Comparison of ENCODE assay signal across 7 mouse cellular contexts in genomic region chr7:55841445-55841844, GRCm38 (mm10). TPM values are rescaled to one million over a fixed set of nuclear protein-coding genes. Genes with fewer than 3 reads are reported as not detected.
A peak's percentile ranks its signal among the peaks of the same experiment; 100 is the strongest.
DNase-seq lines count a peak whose midpoint lies in the region; ATAC-seq and TF ChIP-seq lines count a peak whose summit lies in the region.

TSS of gene Cyfip1 (plus strand) at chr7:55841745.

- no peaks in the 10 kb centered on the region for H3K9me3 ChIP-seq in embryonic facial prominence, embryonic 14.5 days (ENCODE audit: control insufficient read depth, low read length)
- H3K9me3 ChIP-seq in heart, embryonic 15.5 days (replicated peaks), result no peaks in the 10 kb centered on the region
- H3K9me3 ChIP-seq in neural tube, embryonic 12.5 days, result no peaks in the 10 kb centered on the region

- H3K36me3 ChIP-seq in thymus, adult 2 months (ENCODE audit: control insufficient read depth, insufficient read depth, low read length), result no peaks in the 10 kb centered on the region
- H3K36me3 ChIP-seq in embryonic facial prominence, embryonic 14.5 days (ENCODE audit: control insufficient read depth, insufficient read depth, low read length), result no peaks in the 10 kb centered on the region
- no peaks in the 10 kb centered on the region for H3K36me3 ChIP-seq in heart, embryonic 15.5 days
- H3K36me3 ChIP-seq in neural tube, embryonic 12.5 days, result no peaks in the 10 kb centered on the region

- peak within 1 kb of the TSS; percentile 97 for H3K9ac ChIP-seq in embryonic facial prominence, embryonic 14.5 days (ENCODE audit: low read depth, low read length)
- H3K9ac ChIP-seq in heart, embryonic 15.5 days, result peak within 1 kb of the TSS; percentile 97
- H3K9ac ChIP-seq in neural tube, embryonic 12.5 days, result peak within 1 kb of the TSS; percentile 91

- 0 out of 2 replicates have a peak, but pooled peaks have one; percentile 0 for ATAC-seq in embryonic facial prominence, embryonic 14.5 days (ENCODE audit: low read depth)
- ATAC-seq in heart, embryonic 15.5 days (replicated peaks; ENCODE audit: insufficient number of reproducible peaks, insufficient read depth, low FRiP score, low read depth), result no peak
- ATAC-seq in neural tube, embryonic 12.5 days (ENCODE audit: low FRiP score, low read depth), result peak; percentile 38; the same call in 1 of the 2 replicates

- H3K27ac ChIP-seq in thymus, adult 2 months (ENCODE audit: control insufficient read depth, insufficient read depth, low read length), result no peak within 1 kb of the TSS
- H3K27ac ChIP-seq in embryonic facial prominence, embryonic 14.5 days (replicated peaks; ENCODE audit: low read depth, low read length), result peak within 1 kb of the TSS; percentile 97
- peak within 1 kb of the TSS; percentile 97 for H3K27ac ChIP-seq in heart, embryonic 15.5 days
- peak within 1 kb of the TSS; percentile 64 for H3K27ac ChIP-seq in neural tube, embryonic 12.5 days

- WGBS in thymus, adult 2 months, result 80% methylated on average over 7 of the region's 7 CpGs
- WGBS in embryonic facial prominence, embryonic 14.5 days, result 50% methylated on average over 7 of the region's 7 CpGs
- WGBS in heart, embryonic 15.5 days, result 51% methylated on average over 7 of the region's 7 CpGs
- 52% methylated on average over 7 of the region's 7 CpGs for WGBS in neural tube, embryonic 12.5 days

- no peak for DNase-seq in thymus, adult 2 months
- DNase-seq in thymus, adult 18-20 months, result no peak
- no peak for DNase-seq in embryonic facial prominence, embryonic 14.5 days (ENCODE audit: low spot score)
- DNase-seq in left cerebral cortex, postnatal 36 days (ENCODE audit: low spot score in 2 of 2), result no peak
- DNase-seq in right cerebral cortex, postnatal 36 days (ENCODE audit: low spot score in 2 of 2), result no peak

- TF ChIP-seq POLR2A in thymus, adult 2 months (IDR thresholded peaks at IDR 0.05; ENCODE audit: control insufficient read depth, extremely low read depth, insufficient read depth, low read length, poor library complexity), result no peak

- H3K4me2 ChIP-seq in embryonic facial prominence, embryonic 14.5 days (ENCODE audit: low read depth, low read length), result peak within 1 kb of the TSS; percentile 86
- H3K4me2 ChIP-seq in heart, embryonic 15.5 days, result peak within 1 kb of the TSS; percentile 74
- peak within 1 kb of the TSS; percentile 72 for H3K4me2 ChIP-seq in neural tube, embryonic 12.5 days (replicated peaks)

- peak within 1 kb of the TSS; percentile 62 for H3K4me3 ChIP-seq in thymus, adult 2 months (ENCODE audit: control insufficient read depth, insufficient read depth, low read length)
- peak within 1 kb of the TSS; percentile 95 for H3K4me3 ChIP-seq in embryonic facial prominence, embryonic 14.5 days (ENCODE audit: low read depth, low read length)
- H3K4me3 ChIP-seq in heart, embryonic 15.5 days, result peak within 1 kb of the TSS; percentile 99
- peak within 1 kb of the TSS; percentile 83 for H3K4me3 ChIP-seq in neural tube, embryonic 12.5 days

- intact Hi-C loops in left cerebral cortex, postnatal 36 days (cut with DNase I), result loop anchor here (5.0 kb wide), 1 partner anchor 41 kb away; no protein-coding TSS in a partner anchor

- H3K27me3 ChIP-seq in thymus, adult 2 months (ENCODE audit: control insufficient read depth, insufficient read depth, low read length), result peaks cover 11% of the 10 kb centered on the region; the same call in 1 of the 2 replicates
- H3K27me3 ChIP-seq in embryonic facial prominence, embryonic 14.5 days (replicated peaks; ENCODE audit: control insufficient read depth, insufficient read depth, low read length), result no peaks in the 10 kb centered on the region
- H3K27me3 ChIP-seq in heart, embryonic 15.5 days, result no peaks in the 10 kb centered on the region
- no peaks in the 10 kb centered on the region for H3K27me3 ChIP-seq in neural tube, embryonic 12.5 days (replicated peaks)

- H3K4me1 ChIP-seq in thymus, adult 2 months (replicated peaks; ENCODE audit: control insufficient read depth, insufficient read depth, low read length), result peaks cover 8% of the 10 kb centered on the region; the same call in 1 of the 2 replicates
- peaks cover 14% of the 10 kb centered on the region for H3K4me1 ChIP-seq in embryonic facial prominence, embryonic 14.5 days (ENCODE audit: control insufficient read depth, insufficient read depth, low read length)
- peaks cover 16% of the 10 kb centered on the region for H3K4me1 ChIP-seq in heart, embryonic 15.5 days (replicated peaks)
- peaks cover 11% of the 10 kb centered on the region; the same call in 1 of the 2 replicates for H3K4me1 ChIP-seq in neural tube, embryonic 12.5 days

- no peak for TF ChIP-seq CTCF in thymus, adult 2 months (IDR thresholded peaks at IDR 0.05; ENCODE audit: borderline replicate concordance, control insufficient read depth, extremely low read depth, insufficient read depth, low read length, poor library complexity)

RNA-seq across cellular contexts. Expression of gene Cyfip1, which starts in this region (rescaled TPM):
- 14.0 and 15.7 TPM in 2 replicates for polyA plus RNA-seq in thymus, adult 2 months (2012; rRNA removed)
- polyA plus RNA-seq in embryonic facial prominence, embryonic 14.5 days (2014; fragmentation: Nextera tagmentation; extraction: Ambion mirVana), result 103 and 118 TPM in 2 replicates
- 45.2 and 55.1 TPM in 2 replicates for polyA plus RNA-seq in heart, embryonic 15.5 days (2015; fragmentation: Nextera tagmentation; extraction: Ambion mirVana)
- 10 to 100 TPM; 65.5 to 73.2 TPM for total RNA-seq in left cerebral cortex, postnatal 36 days (2021)
- 64.8 and 68.9 TPM in 2 replicates for polyA plus RNA-seq in neural tube, embryonic 12.5 days (2016; fragmentation: Nextera tagmentation; extraction: Ambion mirVana)
